Mouse (Mus musculus): ENCODE results near the gene Cdyl. TPM values are rescaled to one million over a fixed set of nuclear protein-coding genes. Genes with fewer than 3 reads are reported as not detected.

Cdyl gene
- polyA plus RNA-seq, 1 experiment from 2014 or later, result 3.4 TPM

- no peaks in the 10 kb centered on the region for H3K36me3 ChIP-seq (ENCODE audit: control insufficient read depth, insufficient read depth, low read length)
- no peak for ATAC-seq
Measured at GRCm38 (mm10) chr13:35677433-35678051, 17.9 kb downstream of the Cdyl start.

GRCm38 (mm10) chr13:35678691-35679090 is 19.1 kb downstream of the Cdyl start:
- Histone ChIP-seq H3K36me3 (ENCODE audit: control insufficient read depth, insufficient read depth, low read length) (no peaks in the 10 kb centered on the region), H3K4me1 (ENCODE audit: control insufficient read depth, insufficient read depth, low read length) (no peaks in the 10 kb centered on the region), H3K4me3 (ENCODE audit: low read depth, low read length) (no peak overlapping the region), H3K9ac (ENCODE audit: low read depth, low read length) (no peak overlapping the region), H3K9me3 (replicated peaks; ENCODE audit: control insufficient read depth, low read length, poor library complexity, severe bottlenecking) (no peaks in the 10 kb centered on the region), H3K4me2 (ENCODE audit: low read length) (no peak overlapping the region), H3K27ac (ENCODE audit: low read length) (no peak overlapping the region), H3K27me3 (ENCODE audit: control insufficient read depth, insufficient read depth, low read depth, low read length) (no peaks in the 10 kb centered on the region)
- ATAC-seq, result no peak
- 84% methylated on average over 6 of the region's 6 CpGs for WGBS

More at GRCm38 (mm10) chr13:35677433-35678051, 17.9 kb downstream of the Cdyl start:
- no peak overlapping the region for H3K27ac ChIP-seq (ENCODE audit: low read length)
- no peaks in the 10 kb centered on the region for H3K9me3 ChIP-seq (replicated peaks; ENCODE audit: control insufficient read depth, low read length, poor library complexity, severe bottlenecking)
- no peak overlapping the region for H3K9ac ChIP-seq (ENCODE audit: low read depth, low read length)
- H3K4me1 ChIP-seq (ENCODE audit: control insufficient read depth, insufficient read depth, low read length), result no peaks in the 10 kb centered on the region
- H3K27me3 ChIP-seq (ENCODE audit: control insufficient read depth, insufficient read depth, low read depth, low read length), result no peaks in the 10 kb centered on the region
- H3K4me3 ChIP-seq (ENCODE audit: low read depth, low read length), result no peak overlapping the region
- 84% methylated on average over 7 of the region's 7 CpGs for WGBS
- no peak overlapping the region for H3K4me2 ChIP-seq (ENCODE audit: low read length)

GRCm38 (mm10) chr13:35681361-35681760 is 21.7 kb downstream of the Cdyl start:
- Histone ChIP-seq H3K4me3 (ENCODE audit: low read depth, low read length) (no peak overlapping the region), H3K27ac (ENCODE audit: low read length) (no peak overlapping the region), H3K4me2 (ENCODE audit: low read length) (no peak overlapping the region), H3K9ac (ENCODE audit: low read depth, low read length) (no peak overlapping the region), H3K36me3 (ENCODE audit: control insufficient read depth, insufficient read depth, low read length) (no peaks in the 10 kb centered on the region), H3K9me3 (replicated peaks; ENCODE audit: control insufficient read depth, low read length, poor library complexity, severe bottlenecking) (no peaks in the 10 kb centered on the region), H3K27me3 (ENCODE audit: control insufficient read depth, insufficient read depth, low read depth, low read length) (no peaks in the 10 kb centered on the region), H3K4me1 (ENCODE audit: control insufficient read depth, insufficient read depth, low read length) (no peaks in the 10 kb centered on the region)
- WGBS, result 86% methylated on average over 3 of the region's 3 CpGs
- no peak for ATAC-seq

GRCm38 (mm10) chr13:35686273-35686672 is 26.6 kb downstream of the Cdyl start:
- Histone ChIP-seq H3K4me3 (ENCODE audit: low read depth, low read length) (no peak overlapping the region), H3K9ac (ENCODE audit: low read depth, low read length) (no peak overlapping the region), H3K27me3 (ENCODE audit: control insufficient read depth, insufficient read depth, low read depth, low read length) (no peaks in the 10 kb centered on the region), H3K9me3 (replicated peaks; ENCODE audit: control insufficient read depth, low read length, poor library complexity, severe bottlenecking) (no peaks in the 10 kb centered on the region), H3K4me1 (ENCODE audit: control insufficient read depth, insufficient read depth, low read length) (no peaks in the 10 kb centered on the region), H3K36me3 (ENCODE audit: control insufficient read depth, insufficient read depth, low read length) (no peaks in the 10 kb centered on the region), H3K4me2 (ENCODE audit: low read length) (no peak overlapping the region), H3K27ac (ENCODE audit: low read length) (no peak overlapping the region)
- no peak for ATAC-seq
- 87% methylated on average over 8 of the region's 8 CpGs for WGBS

- Histone ChIP-seq H3K4me3 (ENCODE audit: low read depth, low read length) (no peak overlapping the region), H3K9ac (ENCODE audit: low read depth, low read length) (no peak overlapping the region), H3K36me3 (ENCODE audit: control insufficient read depth, insufficient read depth, low read length) (no peaks in the 10 kb centered on the region), H3K4me1 (ENCODE audit: control insufficient read depth, insufficient read depth, low read length) (no peaks in the 10 kb centered on the region), H3K4me2 (ENCODE audit: low read length) (no peak overlapping the region), H3K27me3 (ENCODE audit: control insufficient read depth, insufficient read depth, low read depth, low read length) (no peaks in the 10 kb centered on the region), H3K9me3 (replicated peaks; ENCODE audit: control insufficient read depth, low read length, poor library complexity, severe bottlenecking) (no peaks in the 10 kb centered on the region), H3K27ac (ENCODE audit: low read length) (no peak overlapping the region)
- no peak for ATAC-seq
- WGBS, result 88% methylated on average over 3 of the region's 3 CpGs
Measured at GRCm38 (mm10) chr13:35689560-35689959, 29.9 kb downstream of the Cdyl start.

- Histone ChIP-seq H3K4me2 (ENCODE audit: low read length) (no peak overlapping the region), H3K9ac (ENCODE audit: low read depth, low read length) (no peak overlapping the region), H3K36me3 (ENCODE audit: control insufficient read depth, insufficient read depth, low read length) (no peaks in the 10 kb centered on the region), H3K27ac (ENCODE audit: low read length) (no peak overlapping the region), H3K4me3 (ENCODE audit: low read depth, low read length) (no peak overlapping the region), H3K9me3 (replicated peaks; ENCODE audit: control insufficient read depth, low read length, poor library complexity, severe bottlenecking) (no peaks in the 10 kb centered on the region), H3K27me3 (ENCODE audit: control insufficient read depth, insufficient read depth, low read depth, low read length) (no peaks in the 10 kb centered on the region), H3K4me1 (ENCODE audit: control insufficient read depth, insufficient read depth, low read length) (no peaks in the 10 kb centered on the region)
- WGBS, result 82% methylated on average over 4 of the region's 4 CpGs
- no peak for ATAC-seq
Measured at GRCm38 (mm10) chr13:35717658-35718057, 58.0 kb downstream of the Cdyl start.

- Histone ChIP-seq H3K4me3 (ENCODE audit: low read depth, low read length) (no peak overlapping the region), H3K27me3 (ENCODE audit: control insufficient read depth, insufficient read depth, low read depth, low read length) (no peaks in the 10 kb centered on the region), H3K27ac (ENCODE audit: low read length) (no peak overlapping the region), H3K4me2 (ENCODE audit: low read length) (no peak overlapping the region), H3K36me3 (ENCODE audit: control insufficient read depth, insufficient read depth, low read length) (no peaks in the 10 kb centered on the region), H3K9ac (ENCODE audit: low read depth, low read length) (no peak overlapping the region), H3K9me3 (replicated peaks; ENCODE audit: control insufficient read depth, low read length, poor library complexity, severe bottlenecking) (no peaks in the 10 kb centered on the region), H3K4me1 (ENCODE audit: control insufficient read depth, insufficient read depth, low read length) (no peaks in the 10 kb centered on the region)
- WGBS, result 85% methylated on average over 6 of the region's 6 CpGs
- no peak for ATAC-seq
Measured at GRCm38 (mm10) chr13:35719581-35719980, 59.9 kb downstream of the Cdyl start.

GRCm38 (mm10) chr13:35723073-35723472 is 63.4 kb downstream of the Cdyl start:
- H3K27ac ChIP-seq (ENCODE audit: low read length), result no peak overlapping the region
- H3K4me3 ChIP-seq (ENCODE audit: low read depth, low read length), result no peak overlapping the region
- no peaks in the 10 kb centered on the region for H3K27me3 ChIP-seq (ENCODE audit: control insufficient read depth, insufficient read depth, low read depth, low read length)
- H3K4me1 ChIP-seq (ENCODE audit: control insufficient read depth, insufficient read depth, low read length), result no peaks in the 10 kb centered on the region
- H3K36me3 ChIP-seq (ENCODE audit: control insufficient read depth, insufficient read depth, low read length), result no peaks in the 10 kb centered on the region
- WGBS, result 81% methylated on average over 1 of the region's 1 CpGs
- no peak overlapping the region for H3K9ac ChIP-seq (ENCODE audit: low read depth, low read length)
- no peaks in the 10 kb centered on the region for H3K9me3 ChIP-seq (replicated peaks; ENCODE audit: control insufficient read depth, low read length, poor library complexity, severe bottlenecking)
- H3K4me2 ChIP-seq (ENCODE audit: low read length), result no peak overlapping the region
- ATAC-seq, result no peak

- no peak overlapping the region for H3K27ac ChIP-seq (ENCODE audit: low read length)
- no peaks in the 10 kb centered on the region for H3K36me3 ChIP-seq (ENCODE audit: control insufficient read depth, insufficient read depth, low read length)
- no peak for ATAC-seq
- no peaks in the 10 kb centered on the region for H3K9me3 ChIP-seq (replicated peaks; ENCODE audit: control insufficient read depth, low read length, poor library complexity, severe bottlenecking)
- H3K9ac ChIP-seq (ENCODE audit: low read depth, low read length), result no peak overlapping the region
- no peak overlapping the region for H3K4me3 ChIP-seq (ENCODE audit: low read depth, low read length)
- no peaks in the 10 kb centered on the region for H3K27me3 ChIP-seq (ENCODE audit: control insufficient read depth, insufficient read depth, low read depth, low read length)
- WGBS, result 94% methylated on average over 3 of the region's 3 CpGs
- no peak overlapping the region for H3K4me2 ChIP-seq (ENCODE audit: low read length)
- no peaks in the 10 kb centered on the region for H3K4me1 ChIP-seq (ENCODE audit: control insufficient read depth, insufficient read depth, low read length)
Measured at GRCm38 (mm10) chr13:35726025-35726424, 66.4 kb downstream of the Cdyl start.

Data from midbrain, embryonic 16.5 days (tissue).